Mouse (Mus musculus): ENCODE results near the gene Prkar1b. TPM values are rescaled to one million over a fixed set of nuclear protein-coding genes. Genes with fewer than 3 reads are reported as not detected.

Prkar1b gene
- total RNA-seq, 2 experiments from 2014 or later = 23.1 to 31.3 TPM

DNA sequence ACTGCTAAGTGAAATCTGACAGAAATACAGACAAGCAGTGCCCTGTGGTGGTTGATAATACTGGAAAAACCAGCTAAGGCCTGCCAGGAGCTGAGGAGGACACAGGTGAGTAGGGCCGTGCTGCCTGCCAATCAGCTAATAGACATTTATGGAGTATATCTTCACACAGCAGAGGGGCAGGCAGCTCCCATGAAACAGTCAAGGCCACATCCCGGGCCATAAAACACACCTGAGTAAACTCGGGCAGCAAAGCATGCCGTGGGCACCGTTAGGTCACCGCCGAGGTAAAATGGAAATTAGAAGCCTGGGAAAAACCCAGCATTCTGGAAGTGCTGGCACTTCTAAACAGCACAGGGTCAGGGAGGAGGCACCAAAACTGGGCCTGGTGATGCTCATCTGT lies 75.8 kb downstream of the Prkar1b start:
- DNase-seq (ENCODE audit: low spot score in 2 of 2) = no peak

DNA sequence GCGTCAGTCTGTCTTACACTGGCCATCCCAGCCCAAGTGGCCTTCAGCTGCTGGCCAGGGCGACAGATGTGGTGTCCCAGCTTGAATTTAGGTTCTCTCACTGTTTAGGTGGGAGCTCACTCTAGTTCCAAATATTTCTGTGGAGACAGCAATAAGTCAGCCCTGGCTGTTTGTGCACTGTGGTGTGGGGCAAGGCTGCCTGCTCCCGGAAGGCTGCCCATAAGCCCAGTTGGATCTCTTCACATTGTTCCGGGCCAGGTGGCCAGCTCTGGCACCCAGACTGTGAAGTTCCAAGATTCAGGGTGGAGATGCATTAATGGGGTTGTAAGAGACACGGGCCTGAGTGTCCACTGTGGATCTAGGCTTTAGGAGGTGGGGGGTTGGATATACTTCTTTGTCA lies 76.9 kb downstream of the Prkar1b start:
- no peak for DNase-seq (ENCODE audit: low spot score in 2 of 2)

DNA sequence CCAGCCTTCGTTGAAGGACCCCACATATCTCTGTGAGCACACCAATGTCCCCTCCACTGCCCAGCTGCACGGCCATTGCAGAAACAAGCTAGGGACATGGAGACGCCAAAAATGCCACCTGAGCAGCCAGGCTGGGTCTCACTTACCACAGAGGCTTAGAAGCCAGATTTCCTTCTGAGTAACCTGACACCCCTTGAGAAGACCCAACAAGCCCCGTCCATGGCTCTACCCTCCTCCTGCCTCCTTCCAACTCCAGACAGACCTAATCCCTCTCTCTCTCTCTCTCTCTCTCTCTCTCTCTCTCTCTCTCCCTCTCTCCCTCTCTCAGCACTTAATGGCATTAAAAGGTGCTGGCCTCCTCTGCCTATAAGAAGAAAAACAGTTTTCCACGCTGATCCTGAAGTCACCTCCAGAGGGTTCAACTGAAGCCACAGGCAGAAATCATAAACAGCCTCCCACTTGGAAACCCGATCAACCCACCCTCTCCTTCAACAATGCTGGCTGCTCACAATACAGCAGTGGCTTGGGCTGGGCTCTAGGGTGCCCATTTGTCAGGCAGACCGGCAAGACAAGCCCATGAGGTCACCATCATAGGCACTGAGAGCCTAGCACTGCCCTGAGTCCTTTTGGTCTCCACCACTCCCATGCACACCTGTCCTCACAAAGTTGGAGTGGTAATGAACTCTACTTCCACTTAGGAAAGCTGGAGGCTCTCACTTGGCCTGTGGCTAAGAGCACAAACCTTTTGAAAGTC lies 82.8 kb downstream of the Prkar1b start:
- DNase-seq (ENCODE audit: low spot score in 2 of 2) = no peak

DNA sequence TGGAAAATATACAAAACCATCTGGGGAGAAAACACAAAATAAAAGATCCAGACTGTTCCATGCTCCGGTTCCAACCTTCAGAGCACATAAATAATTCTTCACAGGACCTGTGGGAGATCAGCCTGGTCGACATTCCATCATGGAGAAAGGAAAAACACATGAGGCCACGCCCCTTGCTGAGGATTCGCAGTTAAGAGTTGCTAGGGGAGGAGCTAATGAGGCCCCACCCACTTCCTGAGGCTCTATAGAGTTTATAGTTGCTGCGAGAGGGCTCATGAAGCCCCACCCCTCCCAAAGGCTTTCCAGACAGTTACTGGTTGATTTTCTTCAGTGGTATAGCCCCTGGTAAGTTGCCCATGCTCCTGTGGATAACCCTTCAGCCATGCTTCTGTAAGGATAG lies 85.2 kb downstream of the Prkar1b start:
- no peak for DNase-seq (ENCODE audit: low spot score in 2 of 2)

- DNase-seq (ENCODE audit: low spot score in 2 of 2) = no peak
Observed at GRCm38 (mm10) chr5:139061680-139062079, 88.1 kb downstream of the Prkar1b start.

- no peak for DNase-seq (ENCODE audit: low spot score in 2 of 2)
Observed at GRCm38 (mm10) chr5:139060460-139061051, 89.2 kb downstream of the Prkar1b start.

- DNase-seq (ENCODE audit: low spot score in 2 of 2) = no peak
Observed at GRCm38 (mm10) chr5:139053176-139053575, 96.6 kb downstream of the Prkar1b start.

DNA sequence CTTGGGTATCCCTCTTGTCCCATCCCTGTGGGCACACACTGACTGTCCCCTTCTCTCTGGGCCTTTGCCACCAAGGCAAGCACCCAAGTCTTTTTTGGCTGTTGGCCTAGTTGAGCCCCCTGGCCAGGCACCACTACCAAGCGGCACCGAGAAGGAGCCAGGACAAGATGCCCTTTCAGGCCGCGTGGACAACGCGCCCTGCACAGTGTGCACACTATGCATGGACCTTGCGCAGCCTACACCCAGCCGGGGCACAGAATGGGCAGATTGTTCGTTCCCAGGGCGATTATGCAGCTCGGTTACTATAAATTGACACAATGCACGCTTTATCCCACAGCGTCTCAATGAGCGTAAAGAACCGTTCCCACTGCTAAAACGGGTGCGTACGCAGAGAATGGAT lies 98.5 kb downstream of the Prkar1b start:
- DNase-seq (ENCODE audit: low spot score in 2 of 2) = no peak

- DNase-seq (ENCODE audit: low spot score in 2 of 2) = no peak
Observed at GRCm38 (mm10) chr5:139049367-139049766, 100.4 kb downstream of the Prkar1b start.

DNA sequence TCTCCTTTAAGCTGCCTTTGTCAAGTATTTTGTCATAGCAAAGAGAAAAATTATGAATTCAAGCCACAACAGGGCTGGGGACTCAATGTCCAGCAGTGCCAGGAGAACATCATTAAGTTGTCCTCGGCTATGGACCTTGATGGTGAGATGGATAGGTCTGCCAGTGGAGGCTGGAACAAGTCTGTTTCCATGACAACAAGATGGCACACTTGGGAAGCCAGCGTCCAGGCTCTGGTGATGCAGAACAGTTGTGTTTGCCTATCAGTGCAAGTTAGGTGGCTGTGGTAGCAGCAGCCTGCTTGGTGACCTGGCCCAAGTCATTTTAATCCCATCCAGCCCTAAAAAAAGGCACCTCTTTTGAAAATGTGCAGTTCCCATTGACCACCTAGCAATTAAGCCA lies 102.6 kb downstream of the Prkar1b start:
- no peak for DNase-seq (ENCODE audit: low spot score in 2 of 2)

- no peak for DNase-seq (ENCODE audit: low spot score in 2 of 2)
Observed at GRCm38 (mm10) chr5:139046636-139047035, 103.2 kb downstream of the Prkar1b start.

DNA sequence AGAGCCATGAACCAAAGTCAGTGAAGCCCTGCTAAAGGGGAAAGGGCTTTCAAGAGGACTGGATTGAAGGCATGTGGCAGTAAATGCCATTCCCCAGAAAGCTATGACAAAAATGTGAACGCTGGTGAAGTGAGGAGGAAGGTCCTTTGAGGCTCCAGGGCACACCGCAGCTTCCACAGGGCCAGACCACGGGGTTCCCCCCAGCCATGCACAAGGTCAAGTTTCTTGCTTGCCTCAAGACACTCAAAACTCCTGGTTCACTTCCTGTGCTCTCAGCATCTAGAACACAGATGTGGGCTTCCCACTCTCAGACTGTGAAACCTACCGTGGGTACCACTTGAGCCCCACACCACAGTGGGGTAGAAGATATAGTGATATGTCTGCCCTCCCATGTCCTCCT lies 106.3 kb downstream of the Prkar1b start:
- no peak for DNase-seq (ENCODE audit: low spot score in 2 of 2)

DNA sequence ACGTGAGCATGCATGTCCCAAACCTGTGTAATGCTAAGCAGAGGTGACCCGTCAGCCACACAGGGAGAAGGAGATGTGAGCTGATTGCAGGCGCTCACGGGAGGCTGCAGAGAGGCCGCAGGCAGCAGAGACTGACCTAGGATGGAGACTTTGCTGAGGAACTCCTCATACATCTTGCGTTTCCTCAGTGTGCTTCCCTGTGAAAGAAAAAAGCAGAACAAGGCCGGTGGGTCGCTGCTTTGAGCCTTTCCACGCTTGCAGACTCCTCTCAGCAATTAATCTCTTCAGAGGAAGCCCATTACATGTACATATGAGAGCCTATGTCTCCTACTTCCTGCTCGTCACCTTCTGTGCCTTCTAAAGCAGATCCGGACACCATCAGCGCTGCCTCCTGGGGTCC lies 107.5 kb downstream of the Prkar1b start:
- no peak for DNase-seq (ENCODE audit: low spot score in 2 of 2)

- DNase-seq (ENCODE audit: low spot score in 2 of 2) = no peak
Observed at GRCm38 (mm10) chr5:139035171-139035570, 114.6 kb downstream of the Prkar1b start.

GRCm38 (mm10) chr5:139034746-139035145 lies 115.1 kb downstream of the Prkar1b start:
- DNase-seq (ENCODE audit: low spot score in 2 of 2) = no peak

DNA sequence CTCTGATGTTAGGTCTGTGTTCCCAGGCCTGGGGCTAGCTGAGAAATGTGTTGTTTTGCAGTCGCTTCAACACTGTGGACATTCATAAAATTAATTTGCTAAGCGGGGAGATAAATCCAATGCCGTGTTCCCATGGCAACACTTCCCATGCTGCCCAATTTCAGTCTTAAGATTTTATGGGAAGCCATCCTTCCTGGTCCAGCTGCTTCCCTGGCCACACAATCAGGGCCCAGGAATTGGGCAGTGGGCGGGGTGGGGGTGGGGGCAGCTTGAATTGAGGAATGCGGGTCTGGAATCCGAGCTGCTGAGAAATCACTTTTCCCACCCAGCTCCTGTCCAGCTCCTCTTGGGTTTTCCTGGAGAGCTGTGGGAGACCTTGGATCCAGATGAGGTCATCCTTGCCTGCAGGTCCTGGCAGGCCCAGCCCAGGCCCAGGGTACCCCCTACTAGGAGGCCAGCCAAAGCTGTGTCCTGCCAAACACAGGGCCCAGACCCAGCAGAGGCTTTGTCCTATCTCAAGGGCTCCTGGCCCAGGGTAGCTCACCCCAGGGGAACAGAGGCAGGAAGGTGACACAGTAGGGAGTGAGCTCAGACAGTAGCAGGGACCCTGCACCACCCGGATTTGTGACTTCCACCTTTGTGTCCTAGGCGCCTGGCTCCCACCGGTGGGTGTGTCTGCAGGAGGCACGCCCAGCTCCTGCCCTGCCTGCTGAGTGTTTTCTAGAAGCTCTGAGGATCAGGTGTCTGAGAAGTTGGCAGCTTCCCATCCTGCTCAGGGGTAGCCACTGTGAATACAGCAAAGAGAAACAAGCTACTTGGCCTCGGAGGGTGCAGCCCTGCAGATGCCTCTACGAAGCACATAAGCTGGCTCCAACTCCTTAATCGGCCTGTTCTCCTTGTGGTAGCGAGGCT lies 116.1 kb downstream of the Prkar1b start:
- no peak for DNase-seq (ENCODE audit: low spot score in 2 of 2)

- no peak for DNase-seq (ENCODE audit: low spot score in 2 of 2)
Observed at GRCm38 (mm10) chr5:139027603-139028002, 122.2 kb downstream of the Prkar1b start.

DNA sequence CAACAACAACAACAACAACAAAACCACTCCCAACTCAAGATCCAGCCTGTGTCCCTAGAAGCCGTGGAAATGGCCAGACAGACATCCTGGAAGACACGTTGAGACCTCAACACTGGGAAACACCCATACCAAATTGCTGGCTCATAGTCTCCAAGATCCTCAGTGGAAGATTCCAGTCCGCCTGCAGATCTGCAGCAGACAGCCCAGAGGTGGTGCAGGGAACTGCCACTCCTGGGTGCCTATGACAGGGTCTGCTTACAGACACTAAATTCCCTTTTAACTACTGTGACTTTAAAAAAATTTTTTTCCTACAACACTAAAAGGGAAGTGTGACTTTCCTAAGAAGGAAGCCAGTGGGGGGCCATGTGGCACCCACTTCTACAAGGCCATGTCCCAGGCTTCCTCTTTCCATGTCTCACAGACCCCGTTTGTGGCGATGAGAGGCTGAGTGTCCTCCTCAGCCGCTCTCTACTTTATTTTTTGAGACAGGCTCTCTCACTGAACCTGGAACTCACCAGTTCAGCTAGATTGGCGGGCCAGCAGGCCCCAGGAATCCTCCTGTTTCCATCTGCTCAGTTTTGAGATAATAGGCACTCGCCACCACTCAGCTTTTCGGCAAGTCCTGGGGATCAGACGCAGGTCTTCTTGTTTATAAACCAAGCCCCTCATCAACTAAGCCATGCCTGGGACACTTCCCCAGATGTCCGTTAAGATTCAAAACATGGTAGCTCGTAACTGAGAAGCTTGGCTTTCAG lies 125.3 kb downstream of the Prkar1b start:
- DNase-seq (ENCODE audit: low spot score in 2 of 2) = no peak

DNA sequence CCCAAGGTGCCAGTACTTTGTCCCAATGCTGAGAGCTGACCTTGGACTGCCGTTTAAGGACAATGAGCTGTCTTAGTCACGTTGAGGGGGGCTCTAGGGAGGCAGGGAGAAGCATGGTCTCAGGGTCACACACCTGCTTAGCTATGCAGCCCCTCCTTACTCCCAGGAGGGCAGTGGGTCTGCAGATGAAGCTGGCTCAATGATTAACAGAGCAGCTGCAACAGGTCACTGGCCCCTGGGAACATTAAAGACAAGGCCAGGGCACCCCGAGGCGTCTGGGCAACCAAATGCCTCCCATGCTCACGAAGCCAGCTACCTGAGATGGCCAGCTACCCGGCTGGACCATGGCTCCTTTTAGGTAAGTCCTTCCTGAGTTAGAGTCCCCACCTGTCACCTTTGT lies 129.2 kb downstream of the Prkar1b start:
- DNase-seq (ENCODE audit: low spot score in 2 of 2) = no peak

GRCm38 (mm10) chr5:139017371-139018124 lies 132.3 kb downstream of the Prkar1b start:
- DNase-seq (ENCODE audit: low spot score in 2 of 2) = peak in 1 of 2 experiments; percentile 66

Data from adrenal gland, postnatal 4 days (tissue).